Mouse (Mus musculus): Measurements from ENCODE around the gene Gm45799. TPM values are rescaled to one million over a fixed set of nuclear protein-coding genes. Genes with fewer than 3 reads are reported as not detected.

Gm45799 gene
- total and polyA plus RNA-seq, 3 experiments: 67.2 to 109 TPM; not detected in 1

- TF ChIP-seq TCF12 (IDR thresholded peaks at IDR 0.05; ENCODE audit: low read depth, low read length) (0 out of 2 replicates have a peak, but pooled peaks have one; percentile 6), USF1 (IDR thresholded peaks at IDR 0.05; ENCODE audit: low read depth, low read length) (peak; percentile 51), CHD1 (IDR thresholded peaks at IDR 0.05; ENCODE audit: low read depth, low read length) (no peak), NRF1 (IDR thresholded peaks at IDR 0.05; ENCODE audit: insufficient read depth, low read depth, low read length, poor library complexity, severe bottlenecking) (peak; percentile 41; the same call in 1 of the 2 replicates), E2F4 (IDR thresholded peaks at IDR 0.05; ENCODE audit: borderline replicate concordance, low read depth, low read length) (no peak), ETS1 (IDR thresholded peaks at IDR 0.05; ENCODE audit: low read depth, low read length) (0 out of 2 replicates have a peak, but pooled peaks have one; percentile 16), ZMIZ1 (IDR thresholded peaks at IDR 0.05; ENCODE audit: low read depth, low read length) (peak; percentile 28; the same call in 1 of the 2 replicates), MXI1 (IDR thresholded peaks at IDR 0.05; ENCODE audit: low read depth, low read length) (0 out of 2 replicates have a peak, but pooled peaks have one; percentile 21), POLR2A (IDR thresholded peaks at IDR 0.05; ENCODE audit: control insufficient read depth in 1 of 2, insufficient read depth in 1 of 2, low read depth in 1 of 2, low read length in 2 of 2, poor library complexity in 1 of 2) (peak; percentile 58 to 65; a peak in 3 of 4 replicates), TBP (IDR thresholded peaks at IDR 0.05; ENCODE audit: low read depth, low read length) (no peak), USF2 (IDR thresholded peaks at IDR 0.05; ENCODE audit: borderline replicate concordance in 1 of 2, insufficient read depth in 1 of 2, low read depth in 1 of 2, low read length in 2 of 2) (no peak), BHLHE40 (IDR thresholded peaks at IDR 0.05; ENCODE audit: borderline replicate concordance, low read depth, low read length) (peak; percentile 86), MAZ (IDR thresholded peaks at IDR 0.05; ENCODE audit: low read depth, low read length) (no peak)
- no peaks in the 10 kb centered on the region for H3K27me3 ChIP-seq (ENCODE audit: control insufficient read depth in 1 of 2, insufficient read depth in 2 of 2, low read length in 2 of 2)
- peaks cover 3 to 11% of the 10 kb centered on the region in 2 experiments for H3K4me1 ChIP-seq (ENCODE audit: control insufficient read depth in 1 of 2, insufficient read depth in 2 of 2, low read length in 2 of 2)
- H3K79me2 ChIP-seq (ENCODE audit: control insufficient read depth, insufficient read depth, low read length, poor library complexity): peaks cover 2% of the 10 kb centered on the region; the same call in 1 of the 2 replicates
- no peaks in the 10 kb centered on the region for H3K9me3 ChIP-seq (replicated peaks; ENCODE audit: insufficient read depth, low read length)
- H3K27ac ChIP-seq (ENCODE audit: control insufficient read depth, low read depth, low read length): peak within 1 kb of the TSS; percentile 60
- peak within 1 kb of the TSS; percentile 91 for H3K9ac ChIP-seq (ENCODE audit: control insufficient read depth, low read depth, low read length, poor library complexity, severe bottlenecking)
- peak; percentile 89 for DNase-seq (ENCODE audit: low read depth, low spot score)
- peaks cover 0 to 8% of the 10 kb centered on the region in 2 experiments; a peak in 2 of 4 replicates for H3K36me3 ChIP-seq (ENCODE audit: control insufficient read depth in 1 of 2, insufficient read depth in 2 of 2, low read length in 2 of 2)
- H3K4me3 ChIP-seq (ENCODE audit: control insufficient read depth in 1 of 2, insufficient read depth in 1 of 2, low read depth in 2 of 2, low read length in 2 of 2): peak within 1 kb of the TSS; percentile 86 to 99
Observed at GRCm38 (mm10) chr7:105633127-105633800, 7.1 kb upstream of the Gm45799 start, which contains the start of gene Trim3. Gene Trim3, minus strand, starts transcription at chr7:105633571.

DNA sequence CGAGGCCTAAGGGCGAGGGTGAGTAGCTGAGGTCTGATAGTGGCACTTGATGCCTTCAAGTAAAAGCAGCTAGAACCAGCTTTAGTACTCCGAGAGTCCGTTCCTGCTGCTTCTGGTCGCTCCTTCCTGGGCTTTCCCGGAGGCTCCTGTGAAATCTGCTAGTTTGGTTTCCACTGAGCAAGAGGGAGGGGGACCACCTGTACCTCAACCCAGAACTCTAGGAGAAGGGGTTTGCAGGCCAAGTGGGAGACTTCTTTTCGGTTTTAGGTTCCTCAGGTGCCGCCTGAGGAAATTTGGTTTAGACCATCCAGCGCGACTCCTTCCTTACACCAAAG lies 6.6 kb upstream of the Gm45799 start:
- peaks cover 0 to 8% of the 10 kb centered on the region in 2 experiments; a peak in 2 of 4 replicates for H3K36me3 ChIP-seq (ENCODE audit: control insufficient read depth in 1 of 2, insufficient read depth in 2 of 2, low read length in 2 of 2)
- peak overlapping the region; percentile 43 for H3K27ac ChIP-seq (ENCODE audit: control insufficient read depth, low read depth, low read length)
- H3K79me2 ChIP-seq (ENCODE audit: control insufficient read depth, insufficient read depth, low read length, poor library complexity): peaks cover 4% of the 10 kb centered on the region; the same call in 1 of the 2 replicates
- peaks cover 3 to 11% of the 10 kb centered on the region in 2 experiments for H3K4me1 ChIP-seq (ENCODE audit: control insufficient read depth in 1 of 2, insufficient read depth in 2 of 2, low read length in 2 of 2)
- DNase-seq (ENCODE audit: low read depth, low spot score): peak; percentile 68
- peak overlapping the region; percentile 86 to 96 for H3K4me3 ChIP-seq (ENCODE audit: control insufficient read depth in 1 of 2, insufficient read depth in 1 of 2, low read depth in 2 of 2, low read length in 2 of 2)
- peak in 1 of 2 experiments; percentile 29; a peak in 1 of 4 replicates for TF ChIP-seq EP300 (IDR thresholded peaks at IDR 0.05; ENCODE audit: low read depth in 1 of 2, low read length in 2 of 2)
- TF ChIP-seq CTCF (IDR thresholded peaks at IDR 0.05 in 2 of 3, conservative IDR thresholded peaks at IDR 0.05 in 1 of 3; ENCODE audit: control insufficient read depth in 1 of 3, insufficient read depth in 1 of 3, low read depth in 2 of 3, low read length in 3 of 3, poor library complexity in 1 of 3, severe bottlenecking in 1 of 3): no peak
- 0 out of 2 replicates have a peak, but pooled peaks have one; percentile 35 for TF ChIP-seq NELFE (IDR thresholded peaks at IDR 0.05; ENCODE audit: low read depth, low read length)
- no peak for TF ChIP-seq MEF2A (IDR thresholded peaks at IDR 0.05; ENCODE audit: extremely low read depth, insufficient replicate concordance, low read depth, low read length, poor library complexity, severe bottlenecking)
- TF ChIP-seq POLR2AphosphoS5 (IDR thresholded peaks at IDR 0.05; ENCODE audit: borderline replicate concordance, low read depth, low read length): no peak
- TF ChIP-seq GABPA (IDR thresholded peaks at IDR 0.05; ENCODE audit: low read depth, low read length): no peak
- no peak for TF ChIP-seq JUND (IDR thresholded peaks at IDR 0.05; ENCODE audit: low read depth, low read length)
- TF ChIP-seq TCF12 (IDR thresholded peaks at IDR 0.05; ENCODE audit: low read depth, low read length): no peak
- no peak; the same call in 1 of the 2 replicates for TF ChIP-seq ZMIZ1 (IDR thresholded peaks at IDR 0.05; ENCODE audit: low read depth, low read length)
- TF ChIP-seq USF2 (IDR thresholded peaks at IDR 0.05; ENCODE audit: borderline replicate concordance in 1 of 2, insufficient read depth in 1 of 2, low read depth in 1 of 2, low read length in 2 of 2): no peak
- TF ChIP-seq E2F4 (IDR thresholded peaks at IDR 0.05; ENCODE audit: borderline replicate concordance, low read depth, low read length): no peak
- TF ChIP-seq MAX (IDR thresholded peaks at IDR 0.05; ENCODE audit: low read length): peak; percentile 45; the same call in 1 of the 2 replicates
- TF ChIP-seq CHD2 (IDR thresholded peaks at IDR 0.05; ENCODE audit: low read length): no peak
- no peak for TF ChIP-seq MYB (IDR thresholded peaks at IDR 0.05; ENCODE audit: low read depth, low read length)
- H3K27me3 ChIP-seq (ENCODE audit: control insufficient read depth in 1 of 2, insufficient read depth in 2 of 2, low read length in 2 of 2): no peaks in the 10 kb centered on the region
- no peaks in the 10 kb centered on the region for H3K9me3 ChIP-seq (replicated peaks; ENCODE audit: insufficient read depth, low read length)
- H3K9ac ChIP-seq (ENCODE audit: control insufficient read depth, low read depth, low read length, poor library complexity, severe bottlenecking): peak overlapping the region; percentile 83
